Mouse (Mus musculus): ENCODE measurements at regions not wholly inside any gene's neighbourhood (a gene's known extent, or its start where the extent isn't known, plus 50 kb on each side); places are given as distances from the start of the nearest gene placed in this dataset.

GRCm38 (mm10) chr6:133972054-133972705, 63.3 kb upstream of the Etv6 start:
- TF ChIP-seq HCFC1 (IDR thresholded peaks at IDR 0.05; ENCODE audit: borderline replicate concordance, insufficient read depth, low read length): no peak
- TF ChIP-seq ZNF384 (IDR thresholded peaks at IDR 0.05; ENCODE audit: low read depth, low read length): no peak
- no peak for TF ChIP-seq MAFK (IDR thresholded peaks at IDR 0.05; ENCODE audit: insufficient read depth, low read depth, low read length)
- no peak for TF ChIP-seq CHD2 (IDR thresholded peaks at IDR 0.05; ENCODE audit: low read depth, low read length)
